Mouse (Mus musculus) NIH3T3 (cell line): ENCODE data around the gene Pan3.
A peak's percentile ranks its signal among the peaks of the same experiment; 100 is the strongest.

ENCODE experiments used
- DNase-seq: peaks from one replicate; pipeline ENCODE4 v3.0.0-alpha.2; 2012; ENCODE audit warnings: low read depth

Gene Pan3

GRCm38 (mm10) chr5:147429535-147430305, at the start of gene Pan3:
Gene Pan3, plus strand, starts transcription at chr5:147430161.
- peak; percentile 98 for DNase-seq

DNA sequence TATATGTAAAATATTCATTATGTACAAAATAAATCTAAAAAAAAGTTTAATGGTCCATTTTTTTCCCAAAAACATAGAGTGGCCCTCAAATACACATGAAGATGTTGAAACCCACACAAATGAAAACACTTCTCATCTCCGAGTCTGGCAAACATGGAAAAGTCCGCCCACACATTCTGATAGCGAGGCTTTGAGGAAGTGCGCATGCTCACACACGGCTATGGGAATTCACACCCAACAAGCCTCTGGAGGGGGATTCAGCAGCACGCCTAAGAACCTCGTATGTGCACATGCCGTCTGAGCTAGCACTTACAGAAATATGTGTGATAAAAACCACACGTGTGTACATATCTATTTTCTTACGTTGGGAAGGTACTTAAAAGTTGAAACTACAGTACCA, 48.6 kb upstream of the Pan3 start:
- no peak for DNase-seq

DNA sequence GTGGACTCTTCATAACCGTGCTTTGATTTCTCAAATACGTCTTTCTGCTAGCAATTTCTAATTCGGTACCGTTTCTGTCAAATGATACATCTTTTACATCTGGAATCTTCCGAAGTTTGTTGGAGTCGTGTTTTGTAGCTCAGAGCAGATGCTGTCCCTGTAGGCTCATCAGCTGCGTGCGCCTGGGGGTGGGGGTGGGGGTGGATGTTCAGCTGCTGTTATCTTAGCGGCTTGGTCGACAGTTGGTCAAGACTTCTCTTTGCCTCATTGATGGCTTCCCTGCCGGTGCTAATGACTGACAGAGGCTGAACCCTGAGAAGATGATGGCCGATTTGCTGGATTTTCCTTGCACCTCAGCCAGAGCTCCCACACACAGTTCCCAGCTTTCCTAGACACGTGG, 43.1 kb upstream of the Pan3 start:
- DNase-seq, result no peak

DNA sequence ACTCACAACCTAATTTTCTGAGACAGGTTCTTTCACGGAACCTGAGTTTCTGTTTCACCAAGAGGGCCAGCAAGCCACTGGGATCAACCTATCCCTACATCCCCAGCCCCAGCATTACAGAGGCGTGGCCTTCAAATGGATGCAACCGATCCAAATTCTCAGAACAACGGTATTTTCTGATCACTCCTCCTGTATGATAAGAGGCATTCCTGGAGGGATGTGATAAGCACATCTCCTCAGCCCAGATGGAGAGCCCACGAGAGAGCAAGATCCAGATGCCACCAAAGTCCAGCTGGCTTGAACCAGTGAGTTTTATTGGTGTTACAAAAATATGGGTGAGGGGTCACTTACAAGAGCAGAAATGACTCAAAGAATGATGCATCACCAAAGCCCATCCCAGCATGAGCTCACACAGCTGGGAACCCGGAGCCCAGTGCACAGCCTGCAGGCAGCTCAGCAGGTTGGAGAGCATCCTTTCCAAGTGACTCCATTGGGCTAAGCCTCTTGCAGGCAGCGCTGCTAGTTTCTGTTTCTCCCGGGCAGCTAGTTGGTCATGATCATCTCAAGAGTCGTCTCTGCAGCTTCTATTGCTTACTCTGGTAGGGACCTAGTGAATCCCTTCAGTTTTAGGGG, 41.5 kb upstream of the Pan3 start:
- peak; percentile 67 for DNase-seq

- peak; percentile 56 for DNase-seq
These were observed 40.9 kb upstream of the Pan3 start for GRCm38 (mm10) chr5:147389052-147389451.

DNA sequence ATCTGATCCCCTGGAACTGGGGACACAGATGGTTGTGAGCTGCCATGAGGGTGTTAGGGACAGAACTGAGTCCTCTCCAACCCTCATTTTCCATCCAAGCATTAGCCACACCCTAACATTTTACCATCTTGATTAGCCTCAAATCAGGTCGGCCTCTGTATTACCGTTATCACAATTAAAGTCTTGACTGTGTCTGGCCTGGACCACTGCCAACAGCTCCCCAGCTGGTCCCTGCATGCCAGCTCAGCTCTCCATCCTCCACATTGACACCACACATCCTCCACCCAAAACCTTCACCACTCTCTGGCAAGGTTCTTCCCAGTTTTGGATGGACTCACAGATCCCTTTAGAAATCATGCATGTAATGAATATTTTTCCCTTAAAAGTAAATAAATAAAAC, 39.2 kb upstream of the Pan3 start:
- DNase-seq, result no peak

- DNase-seq, result no peak
These were observed 37.2 kb upstream of the Pan3 start for GRCm38 (mm10) chr5:147392667-147393213.

- no peak for DNase-seq
These were observed 34.9 kb upstream of the Pan3 start for GRCm38 (mm10) chr5:147395050-147395449.

DNA sequence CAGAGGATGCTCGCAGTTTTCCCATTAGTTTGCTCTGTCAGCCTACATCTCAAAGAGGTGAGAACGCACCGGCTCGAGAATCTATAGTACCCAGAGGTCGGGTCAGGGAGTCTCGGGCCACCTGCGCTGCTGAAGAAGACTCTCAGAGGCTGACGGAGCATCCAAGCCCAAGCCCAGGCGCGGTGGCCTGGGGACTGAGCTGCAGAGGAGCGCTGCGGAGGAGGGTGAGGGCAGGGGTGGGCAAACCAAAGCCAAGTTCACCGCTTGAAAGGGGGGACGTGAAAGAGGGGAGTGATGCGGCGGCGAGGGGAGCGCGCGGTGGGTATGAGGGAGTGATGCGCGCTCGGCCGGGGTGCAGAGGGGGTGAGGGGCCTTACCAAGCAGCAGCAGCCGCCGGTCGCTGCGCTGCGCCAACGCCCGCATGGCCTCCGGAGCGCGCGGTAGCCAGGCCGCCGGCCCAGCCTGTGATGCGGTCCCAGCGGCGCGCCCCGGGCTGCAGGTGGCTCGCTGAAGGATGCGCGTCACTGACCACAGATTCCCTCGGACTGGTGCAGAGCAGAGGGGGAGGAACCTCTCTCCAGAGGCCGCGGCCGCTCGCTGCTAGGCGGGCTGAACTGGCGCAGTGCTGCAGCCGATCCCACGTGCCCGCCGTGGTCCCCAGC, 30.0 kb upstream of the Pan3 start, which contains the start of gene Flt3:
Gene Flt3, minus strand, starts transcription at position 647 of the 662 bp plus-strand sequence.
- DNase-seq, result no peak

- DNase-seq, result no peak
These were observed 29.4 kb upstream of the Pan3 start for GRCm38 (mm10) chr5:147400505-147400979.

- DNase-seq, result no peak
These were observed 28.9 kb upstream of the Pan3 start for GRCm38 (mm10) chr5:147401024-147401423.

- DNase-seq, result peak; percentile 74
These were observed 27.5 kb upstream of the Pan3 start for GRCm38 (mm10) chr5:147402505-147402904.

GRCm38 (mm10) chr5:147406135-147406534, 23.8 kb upstream of the Pan3 start:
- no peak for DNase-seq

DNA sequence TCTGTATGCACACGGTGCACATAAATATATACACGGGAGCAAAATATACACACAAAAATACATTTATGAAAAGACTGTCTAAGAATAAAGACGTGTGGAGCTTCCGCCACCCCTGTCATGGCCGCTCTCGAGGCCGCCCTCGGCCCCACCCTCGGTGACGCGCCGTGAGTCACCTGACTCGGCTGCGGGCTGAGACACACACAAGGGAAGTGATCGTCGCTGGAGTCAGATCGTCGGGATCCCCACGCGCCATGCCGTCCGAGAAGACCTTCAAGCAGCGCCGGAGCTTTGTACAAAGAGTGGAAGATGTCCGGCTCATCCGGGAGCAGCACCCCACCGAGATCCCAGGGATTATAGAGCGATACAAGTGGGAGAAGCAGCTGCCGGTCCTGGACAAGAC, 21.2 kb upstream of the Pan3 start:
- DNase-seq, result no peak

DNA sequence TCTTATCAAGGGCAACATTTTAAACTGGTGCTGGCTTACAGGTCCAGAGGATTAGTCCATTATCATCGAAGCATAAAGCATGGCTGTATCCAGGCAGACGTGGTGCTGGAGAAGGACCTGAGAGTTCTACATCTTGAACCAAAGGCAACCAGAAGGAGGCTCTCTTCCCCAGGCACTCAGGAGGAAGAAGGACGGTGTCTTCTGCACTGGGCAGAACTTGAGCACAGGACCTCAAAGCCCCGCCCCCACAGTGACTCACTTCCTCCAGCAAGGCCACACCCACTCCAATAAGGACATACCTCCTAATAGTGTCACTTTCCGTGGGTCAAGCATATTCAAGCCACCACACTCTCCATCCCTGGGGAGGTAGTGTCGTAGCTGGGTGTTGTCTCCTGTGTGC, 19.4 kb upstream of the Pan3 start:
- no peak for DNase-seq

- DNase-seq, result no peak
These were observed 12.0 kb upstream of the Pan3 start for GRCm38 (mm10) chr5:147417986-147418385.

DNA sequence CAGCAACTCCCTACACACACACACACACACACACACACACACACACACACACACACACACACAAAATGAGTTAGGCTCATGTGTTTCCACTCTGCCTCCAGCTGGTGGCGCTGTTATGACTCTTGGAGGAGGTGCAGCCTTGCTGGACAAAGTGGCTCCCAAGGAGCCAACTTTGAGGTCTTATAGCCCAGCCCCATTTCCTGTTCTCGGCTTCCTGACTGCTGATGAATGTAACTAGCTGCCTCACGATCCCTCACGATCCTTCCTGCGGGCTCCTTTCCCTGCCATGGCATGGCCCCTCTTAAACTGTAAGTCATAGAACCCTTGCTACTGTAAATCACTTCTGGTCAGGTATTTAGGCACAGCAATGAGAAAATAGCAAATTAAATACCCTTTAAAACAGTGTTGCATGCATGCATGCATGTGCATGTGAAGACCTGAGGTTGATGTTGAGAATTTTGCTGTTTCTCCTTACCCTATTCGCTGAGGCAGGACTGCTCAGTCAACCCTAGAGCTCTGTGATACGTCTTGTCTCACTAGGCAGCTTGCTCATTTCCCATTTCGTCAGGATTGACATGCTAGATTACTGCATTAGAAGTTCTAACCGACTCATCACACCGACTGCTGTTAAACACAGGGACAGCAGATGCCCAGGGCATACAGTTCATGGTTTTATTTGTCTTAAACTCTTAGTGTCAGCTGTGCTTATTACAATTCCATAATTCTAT, 11.4 kb upstream of the Pan3 start:
- DNase-seq, result peak; percentile 65

GRCm38 (mm10) chr5:147423612-147424011, 6.3 kb upstream of the Pan3 start:
- DNase-seq, result no peak

- DNase-seq, result no peak
These were observed 3.7 kb upstream of the Pan3 start for GRCm38 (mm10) chr5:147426048-147426805.

GRCm38 (mm10) chr5:147430361-147430935, 487 bp downstream of the Pan3 start:
- peak; percentile 52 for DNase-seq
